Comparison of ENCODE assay signal across 13 mouse cellular contexts in genomic region chr1:182518143-182518680, GRCm38 (mm10). TPM values are rescaled to one million over a fixed set of nuclear protein-coding genes. Genes with fewer than 3 reads are reported as not detected.
DNase-seq lines count a peak whose midpoint lies in the region; ATAC-seq and TF ChIP-seq lines count a peak whose summit lies in the region.
"Had no signal": no experiment of that assay in that cellular context is flagged by ENCODE, and none has a peak within 500 bp of the region (broad histone marks: within the 10 kb centered on the region; RNA-seq: fewer than 3 reads in every experiment).

No protein-coding gene starts in this region.

- intact Hi-C loops in gastrocnemius, postnatal 14 days (cut with DNase I; ENCODE audit: low total_unique reads), result no loop called here

- no peak overlapping the region for H3K27ac ChIP-seq in heart, embryonic 13.5 days (replicated peaks)
- H3K27ac ChIP-seq in CH12.LX (ENCODE audit: insufficient read depth, low read depth), result no peak overlapping the region

- H3K27me3 ChIP-seq in heart, embryonic 13.5 days (replicated peaks), result no peaks in the 10 kb centered on the region
- H3K27me3 ChIP-seq in CH12.LX (replicated peaks), result peaks cover 2% of the 10 kb centered on the region
- H3K27me3 ChIP-seq: Patski had no signal

- H3K9me3 ChIP-seq in heart, embryonic 13.5 days, result no peaks in the 10 kb centered on the region
- no peaks in the 10 kb centered on the region for H3K9me3 ChIP-seq in CH12.LX (replicated peaks; ENCODE audit: low read length)

- H3K9ac ChIP-seq in heart, embryonic 13.5 days, result peak overlapping the region; percentile 91; the same call in 1 of the 2 replicates
- peak overlapping the region; percentile 86; the same call in 1 of the 2 replicates for H3K9ac ChIP-seq in CH12.LX (ENCODE audit: insufficient read depth, low read depth)

- no peak for DNase-seq in heart, adult 18-20 months
- DNase-seq in 416B (ENCODE audit: low read depth), result peak; percentile 45
- DNase-seq in CH12.LX (ENCODE audit: extremely low read depth), result no peak
- peak; percentile 79 for DNase-seq in induced T-regulatory cell, adult 2 months (ENCODE audit: low read depth)
- no peak for DNase-seq in gastrocnemius, postnatal 14 days
- DNase-seq in B cell, adult 2 months, result no peak

- 0 out of 2 replicates have a peak overlapping the region, but pooled peaks have one; percentile 70 for H3K4me3 ChIP-seq in heart, embryonic 13.5 days
- H3K4me3 ChIP-seq in CH12.LX (replicated peaks in 1 of 3; ENCODE audit: low read depth in 2 of 3, low read length in 2 of 3, poor library complexity in 1 of 3), result no peak overlapping the region

- no peak for TF ChIP-seq EP300 in CH12.LX (IDR thresholded peaks at IDR 0.05; ENCODE audit: low read length)

- peak overlapping the region; percentile 77 for H3K4me2 ChIP-seq in heart, embryonic 13.5 days
- no peak overlapping the region for H3K4me2 ChIP-seq in CH12.LX (ENCODE audit: insufficient read depth, low read depth, poor library complexity, severe bottlenecking)

- H3K79me2 ChIP-seq in CH12.LX (replicated peaks; ENCODE audit: control insufficient read depth, extremely low read depth, insufficient read depth, poor library complexity, severe bottlenecking), result no peaks in the 10 kb centered on the region; the same call in 1 of the 2 replicates

- no peak for TF ChIP-seq CTCF in CH12.LX (conservative IDR thresholded peaks at IDR 0.05 in 1 of 2, IDR thresholded peaks at IDR 0.05 in 1 of 2; ENCODE audit: low read depth in 2 of 2, low read length in 2 of 2)

- H3K36me3 ChIP-seq in heart, embryonic 13.5 days, result peaks cover 14% of the 10 kb centered on the region
- H3K36me3 ChIP-seq in CH12.LX (replicated peaks in 1 of 2; ENCODE audit: control insufficient read depth in 1 of 2, insufficient read depth in 1 of 2, low read length in 1 of 2), result peaks cover 0 to 2% of the 10 kb centered on the region in 2 experiments

- dilution Hi-C loops in CH12.LX (cut with MboI; ENCODE audit: extremely low pct_ligation_motif_present, extremely low pct_unique_long_range_greater_than_20kb, low sequenced_read_pairs), result no loop called here

- no peak for ATAC-seq in heart, embryonic 13.5 days (ENCODE audit: extremely low read depth, insufficient number of reproducible peaks, low FRiP score, low TSS enrichment)

- in situ Hi-C loops in CH12.LX (cut with MboI; ENCODE audit: low pct_ligation_motif_present, low pct_unique_long_range_greater_than_20kb, low sequenced_read_pairs), result loop anchor here (25.0 kb wide), 1 partner anchor 631 kb away; no protein-coding TSS in a partner anchor

- peaks cover 73% of the 10 kb centered on the region for H3K4me1 ChIP-seq in heart, embryonic 13.5 days
- H3K4me1 ChIP-seq in CH12.LX (ENCODE audit: control insufficient read depth in 1 of 2, insufficient read depth in 2 of 2), result peaks cover 9 to 48% of the 10 kb centered on the region in 2 experiments

- TF ChIP-seq RAD21 in CH12.LX (IDR thresholded peaks at IDR 0.05; ENCODE audit: low read depth, low read length), result no peak

- WGBS in heart, embryonic 13.5 days, result 67% methylated on average over 10 of the region's 10 CpGs

- TF ChIP-seq POLR2A in CH12.LX (IDR thresholded peaks at IDR 0.05; ENCODE audit: low read depth, low read length), result no peak

TF ChIP-seq in CH12.LX, 34 proteins besides CTCF, POLR2A, EP300 and RAD21:
- TF ChIP-seq ZNF384 (IDR thresholded peaks at IDR 0.05; ENCODE audit: low read depth, low read length) (no peak), MYC (IDR thresholded peaks at IDR 0.05; ENCODE audit: low read depth, low read length) (no peak), SIN3A (IDR thresholded peaks at IDR 0.05; ENCODE audit: low read length) (no peak)

RNA-seq across cellular contexts. Expression of gene Capn2, which starts 0.8 kb away (rescaled TPM):
- polyA plus RNA-seq in heart, embryonic 13.5 days (2015; fragmentation: Nextera tagmentation; extraction: Ambion mirVana), result 90.2 and 93.3 TPM in 2 replicates
- 10 to 100 TPM; 67.5 to 68.4 TPM for total RNA-seq in heart, adult 18-20 months (2021)
- total RNA-seq in CH12.LX (2012; rRNA removed), result 25.9 and 28.1 TPM in 2 replicates
- total RNA-seq in CH12.LX (2014; rRNA removed), result 10.9 and 12.5 TPM in 2 replicates
- 14.2 and 15.0 TPM in 2 replicates for polyA plus RNA-seq in CH12.LX (2012; ENCODE audit: insufficient read length, low read depth)
- total RNA-seq in gastrocnemius, postnatal 14 days (2021), result 10 to 100 TPM; 60.2 to 70.7 TPM

RNA-seq across cellular contexts. Expression of gene Capn8, which starts 46.6 kb away (rescaled TPM):
- not detected in 2 replicates for polyA plus RNA-seq in heart, embryonic 13.5 days (2015; fragmentation: Nextera tagmentation; extraction: Ambion mirVana)
- total RNA-seq in heart, adult 18-20 months (2021), result not detected
- total RNA-seq in CH12.LX (2012; rRNA removed) (not detected in 2 replicates), CH12.LX (2014; rRNA removed) (not detected in 2 replicates)
- not detected in 2 replicates for polyA plus RNA-seq in CH12.LX (2012; ENCODE audit: insufficient read length, low read depth)
- total RNA-seq in gastrocnemius, postnatal 14 days (2021), result not detected
- total RNA-seq: gastrocnemius, postnatal 36 days; layer of hippocampus, adult 18-20 months; left cerebral cortex, postnatal 4 days; megakaryocyte-erythroid progenitor cell, adult 5-6 weeks; neutrophil, adult 5-6 weeks had no signal

Comparison
In these comparisons a context has a peak if more than half of its experiments do, and no peak if none do; other contexts are left out.
1. DNase-seq: peak in 416B (single experiment) and induced T-regulatory cell, adult 2 months (single experiment); none in heart, adult 18-20 months (0 of 2), CH12.LX (single experiment), gastrocnemius, postnatal 14 days (single experiment) and B cell, adult 2 months (0 of 2).